ENCODE assay signal across 22 mouse cellular contexts in the genomic region with DNA sequence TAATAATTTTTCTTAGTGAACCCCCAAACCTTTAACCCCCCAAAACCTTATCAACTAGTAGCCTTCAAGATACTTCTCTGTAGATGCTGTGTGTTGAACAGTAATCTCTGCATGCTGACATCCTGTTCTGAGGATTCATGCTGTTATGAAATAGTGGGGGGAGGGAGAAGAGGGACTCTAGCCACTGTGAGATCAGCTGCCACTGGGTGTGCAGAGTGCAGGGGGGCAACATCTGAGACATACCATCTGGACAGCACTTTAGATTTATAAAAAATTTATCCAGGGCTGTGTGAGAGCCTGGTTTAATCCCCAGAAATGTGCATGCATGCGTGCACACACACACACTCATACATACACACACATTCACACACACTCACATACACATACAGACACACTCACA. TPM values are rescaled to one million over a fixed set of nuclear protein-coding genes. Genes with fewer than 3 reads are reported as not detected.
"Had no signal": no experiment of that assay in that cellular context is flagged by ENCODE, and none has a peak within 500 bp of the region (broad histone marks: within the 10 kb centered on the region; RNA-seq: fewer than 3 reads in every experiment).

No protein-coding gene starts in this region.

- H3K36me3 ChIP-seq: hindbrain, embryonic 15.5 days; kidney, embryonic 15.5 days; limb, embryonic 10.5 days; limb, embryonic 13.5 days; liver, embryonic 12.5 days; liver, embryonic 15.5 days; midbrain, embryonic 12.5 days; neural tube, embryonic 13.5 days had no signal

- H3K27me3 ChIP-seq: hindbrain, embryonic 15.5 days; midbrain, embryonic 12.5 days had no signal

- H3K9me3 ChIP-seq: hindbrain, embryonic 15.5 days; kidney, embryonic 15.5 days; limb, embryonic 10.5 days; limb, embryonic 13.5 days; liver, embryonic 12.5 days; liver, embryonic 15.5 days; midbrain, embryonic 12.5 days; neural tube, embryonic 13.5 days had no signal

- DNase-seq: kidney, adult 2 months; kidney, postnatal 25 days; liver; lung, adult 2 months; right cerebral cortex, adult 18-20 months; right cerebral cortex, postnatal 14 days; right cerebral cortex, postnatal 4 days; thymus, adult 2 months; thymus, postnatal 14 days; thymus, postnatal 4 days had no signal

- ATAC-seq: intestine, postnatal 0 days; liver, embryonic 12.5 days; midbrain, embryonic 16.5 days had no signal

- H3K4me3 ChIP-seq: hindbrain, embryonic 15.5 days; kidney, embryonic 15.5 days; limb, embryonic 10.5 days; limb, embryonic 13.5 days; liver, embryonic 12.5 days; liver, embryonic 15.5 days; midbrain, embryonic 12.5 days; myocyte; neural tube, embryonic 13.5 days had no signal

- H3K27ac ChIP-seq: hindbrain, embryonic 15.5 days; kidney, embryonic 15.5 days; limb, embryonic 10.5 days; limb, embryonic 13.5 days; liver, embryonic 12.5 days; liver, embryonic 15.5 days; midbrain, embryonic 12.5 days; neural tube, embryonic 13.5 days; stomach, postnatal 0 days had no signal

- H3K4me1 ChIP-seq: kidney, embryonic 15.5 days; limb, embryonic 10.5 days; limb, embryonic 13.5 days; liver, embryonic 12.5 days; liver, embryonic 15.5 days had no signal

- H3K9ac ChIP-seq: hindbrain, embryonic 15.5 days; kidney, embryonic 15.5 days; limb, embryonic 13.5 days; liver, embryonic 12.5 days; liver, embryonic 15.5 days; midbrain, embryonic 12.5 days; neural tube, embryonic 13.5 days had no signal

- H3K4me2 ChIP-seq: hindbrain, embryonic 15.5 days; kidney, embryonic 15.5 days; limb, embryonic 13.5 days; liver, embryonic 12.5 days; liver, embryonic 15.5 days; midbrain, embryonic 12.5 days; neural tube, embryonic 13.5 days had no signal

RNA-seq across cellular contexts. Expression of gene Ccdc177, which starts 15.9 kb away (rescaled TPM):
- polyA plus RNA-seq: kidney, adult 2 months; liver, embryonic 12.5 days; liver, embryonic 15.5 days; lung, adult 2 months; myocyte; thymus, adult 2 months had no signal

RNA-seq across cellular contexts. Expression of gene Plekhd1, which starts 52.2 kb away (rescaled TPM):
- polyA plus RNA-seq: myocyte had no signal
